Mouse (Mus musculus) cerebellum, adult 9-10 months (tissue): ENCODE measurements around the gene Gtpbp3.

Experiments used
- DNase-seq: peaks from one replicate; pipeline ENCODE4 v3.0.0; 2022

Gene Gtpbp3

DNA sequence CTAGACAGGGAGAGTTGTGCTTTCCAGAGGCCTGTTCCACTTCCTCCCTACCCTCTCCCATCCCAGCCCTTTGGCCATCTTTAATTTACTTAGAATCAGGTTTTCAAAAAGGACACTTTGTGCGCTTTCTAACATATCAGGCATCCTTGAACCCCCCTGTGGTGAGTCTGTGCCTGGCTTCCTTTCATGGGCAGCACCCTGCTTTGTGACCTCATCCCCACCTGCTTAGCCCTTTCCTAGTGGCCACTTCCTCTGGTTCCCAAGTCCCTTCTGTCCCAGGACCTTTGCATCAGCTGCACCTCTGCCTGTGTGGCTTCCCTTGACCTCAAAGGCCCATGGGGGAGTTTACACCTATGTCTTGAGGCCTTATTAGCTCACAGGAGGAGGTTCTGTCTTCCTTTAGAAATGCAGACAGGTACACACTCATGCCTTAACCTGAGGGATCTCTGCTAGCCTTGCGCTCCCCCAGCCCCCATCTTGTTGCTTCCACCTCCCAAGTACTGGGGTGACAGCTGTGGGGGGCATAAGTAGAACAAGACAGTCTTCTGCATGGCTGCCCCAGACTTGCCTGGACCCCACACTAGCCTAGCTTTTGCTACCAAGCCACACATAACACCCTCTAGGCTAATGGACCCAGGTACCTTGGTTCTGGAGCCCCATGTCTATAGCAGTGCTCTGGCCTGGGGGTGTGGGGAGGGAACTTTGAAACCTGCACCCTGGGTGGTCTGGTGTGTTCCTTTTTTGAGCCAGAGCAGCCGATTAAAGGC is 17.6 kb upstream of the Gtpbp3 start:
- DNase-seq = peak; percentile 68

DNA sequence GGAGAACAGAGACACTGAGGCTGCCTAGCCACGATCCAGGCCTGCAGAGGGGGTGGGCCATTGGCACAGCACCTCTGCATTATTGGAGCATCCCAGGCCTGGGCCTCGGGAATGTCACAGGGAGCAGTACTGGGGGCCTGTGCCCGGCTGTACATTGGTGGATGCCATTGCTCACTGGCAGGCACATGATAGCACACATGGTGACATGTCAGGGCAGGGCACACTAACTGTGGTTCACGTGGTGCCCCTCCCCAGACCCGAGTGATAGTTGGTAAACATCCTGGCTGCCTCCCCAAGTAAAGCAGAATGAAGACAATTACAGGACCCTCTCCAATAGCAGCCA is 17.0 kb upstream of the Gtpbp3 start:
- peak; percentile 55 for DNase-seq

DNA sequence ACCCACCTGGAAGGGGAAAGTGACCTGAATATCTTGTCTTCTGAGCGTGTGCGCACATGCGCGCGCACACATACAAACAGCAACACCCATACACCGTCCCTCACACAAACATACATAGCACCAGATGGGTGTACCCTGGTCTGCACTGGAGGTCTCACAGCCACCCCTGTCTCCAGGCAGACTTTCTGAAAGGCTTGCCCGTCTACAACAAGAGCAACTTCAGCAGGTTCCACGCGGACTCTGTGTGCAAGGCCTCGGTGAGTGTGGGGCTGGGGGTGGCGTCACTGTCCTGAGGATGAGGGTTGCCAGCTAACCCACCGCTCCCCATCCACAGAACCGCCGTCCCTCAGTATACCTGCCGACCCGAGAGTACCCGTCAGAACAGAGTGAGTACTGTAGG is 16.0 kb upstream of the Gtpbp3 start:
- no peak for DNase-seq

DNA sequence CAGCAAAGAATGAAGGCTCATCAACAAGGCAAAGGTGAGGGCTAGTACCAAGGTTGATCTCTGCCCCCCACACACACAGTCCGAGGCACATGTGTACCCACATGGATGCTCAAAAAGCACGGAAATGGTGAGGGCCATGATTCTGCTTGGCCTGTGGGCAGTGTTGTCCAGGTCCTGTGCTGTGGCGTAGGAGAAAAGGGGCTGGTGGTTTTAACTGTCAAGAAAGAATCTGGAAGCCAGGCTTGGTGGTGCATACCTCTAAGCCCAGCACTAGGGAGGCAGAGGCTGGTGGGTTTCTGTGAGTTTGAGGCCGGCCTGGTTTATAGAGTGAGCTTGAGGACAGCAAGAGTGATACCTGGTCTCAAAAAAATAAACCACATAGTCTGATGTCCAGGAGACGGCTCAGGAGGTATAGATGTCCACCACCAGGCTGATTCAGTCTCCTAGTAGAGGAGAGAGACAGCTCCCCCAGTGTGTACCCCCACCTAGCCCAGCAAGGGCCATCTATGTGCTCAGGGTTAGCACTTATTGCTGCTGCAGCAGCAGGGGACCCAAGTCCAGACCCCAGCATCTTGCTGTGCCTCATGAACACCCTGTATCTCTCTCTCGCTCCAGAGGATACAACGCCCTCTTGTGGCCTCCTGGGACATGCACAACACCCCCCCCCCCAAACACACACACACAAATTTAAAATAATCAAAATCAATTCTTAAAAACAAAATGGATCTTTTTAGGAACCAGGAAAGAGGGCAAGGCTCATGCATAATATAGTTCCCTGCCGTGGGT is 15.1 kb upstream of the Gtpbp3 start:
- no peak for DNase-seq

DNA sequence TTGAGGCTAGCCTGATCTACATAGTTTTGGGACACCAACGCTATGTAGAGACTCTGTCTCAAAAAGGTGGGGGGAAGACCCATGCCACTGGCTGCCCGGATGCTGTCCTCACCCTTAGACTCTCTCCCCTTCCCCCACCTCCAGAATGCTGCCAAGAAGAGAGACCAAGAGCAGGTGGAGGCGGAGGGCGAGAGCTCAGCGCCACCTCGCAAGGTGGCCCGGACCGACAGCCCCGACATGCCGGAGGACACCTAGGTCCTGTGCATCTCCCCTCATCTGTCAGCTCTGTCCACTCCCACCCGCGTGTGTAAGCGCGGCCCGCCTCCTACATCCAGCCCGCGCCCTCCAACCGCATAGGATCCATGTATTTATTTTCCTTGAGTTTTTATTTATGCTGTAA is 13.6 kb upstream of the Gtpbp3 start:
- DNase-seq = no peak

DNA sequence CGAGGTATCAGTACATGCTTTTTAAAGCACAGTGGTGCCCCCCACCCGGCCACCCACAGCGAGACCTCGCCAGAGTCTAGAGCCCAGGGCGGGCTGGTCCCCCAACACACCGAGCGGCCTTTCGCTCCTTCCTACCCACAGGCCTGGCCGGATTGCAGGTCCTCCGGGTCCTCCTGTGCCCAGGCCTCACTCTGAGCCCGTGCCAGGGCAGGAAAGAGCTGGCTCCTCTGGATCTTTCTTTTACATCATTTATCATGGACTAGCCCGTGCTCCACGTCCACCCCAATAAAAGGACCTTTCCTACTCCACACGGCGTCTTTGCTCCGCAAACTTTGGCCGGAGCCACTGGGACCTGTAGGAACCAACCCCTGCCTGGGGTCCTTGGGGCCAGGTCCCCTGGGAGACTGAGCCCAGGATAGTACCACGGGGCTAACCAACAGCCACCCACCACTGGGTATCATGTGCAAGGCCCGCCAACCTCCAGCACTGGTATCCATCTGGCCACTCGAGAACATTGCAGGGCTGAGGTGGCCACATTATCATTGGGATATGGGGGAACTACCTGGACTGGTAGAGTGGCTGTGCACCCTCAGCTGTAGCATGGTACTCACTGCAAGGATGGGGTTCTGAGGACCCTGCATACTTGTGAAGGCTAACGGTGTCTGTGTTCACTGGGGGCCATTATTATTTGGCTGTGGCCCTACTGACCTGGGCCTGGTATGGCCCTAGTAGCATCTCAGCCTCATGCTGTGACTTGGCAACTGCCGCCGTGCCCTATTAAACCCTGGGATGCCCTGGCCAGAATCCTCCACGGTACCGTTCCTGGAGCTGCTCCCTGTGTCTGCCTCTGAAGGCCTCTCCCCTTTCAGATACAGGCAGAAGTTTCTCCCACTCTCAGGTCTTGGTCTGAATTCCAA is 12.9 kb upstream of the Gtpbp3 start:
- DNase-seq = peak; percentile 82

DNA sequence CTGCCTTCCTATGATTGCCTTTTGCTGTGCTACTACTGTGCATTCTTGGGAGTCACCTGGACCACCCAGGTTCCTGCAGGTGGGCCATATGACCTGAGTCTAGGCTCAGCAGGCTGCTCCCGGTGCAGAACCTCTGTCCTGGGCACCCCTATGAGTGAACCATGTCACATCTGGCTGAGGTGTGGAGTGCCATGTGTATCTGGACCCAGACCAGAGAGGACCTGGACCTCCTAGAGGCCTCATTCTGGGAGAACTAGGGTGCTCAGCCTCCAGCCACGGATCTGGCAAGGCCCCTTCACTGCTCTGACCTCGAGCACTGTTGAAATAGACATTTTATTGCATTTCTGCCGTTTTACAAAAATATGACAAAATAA is 12.2 kb upstream of the Gtpbp3 start:
- DNase-seq = peak; percentile 67

DNA sequence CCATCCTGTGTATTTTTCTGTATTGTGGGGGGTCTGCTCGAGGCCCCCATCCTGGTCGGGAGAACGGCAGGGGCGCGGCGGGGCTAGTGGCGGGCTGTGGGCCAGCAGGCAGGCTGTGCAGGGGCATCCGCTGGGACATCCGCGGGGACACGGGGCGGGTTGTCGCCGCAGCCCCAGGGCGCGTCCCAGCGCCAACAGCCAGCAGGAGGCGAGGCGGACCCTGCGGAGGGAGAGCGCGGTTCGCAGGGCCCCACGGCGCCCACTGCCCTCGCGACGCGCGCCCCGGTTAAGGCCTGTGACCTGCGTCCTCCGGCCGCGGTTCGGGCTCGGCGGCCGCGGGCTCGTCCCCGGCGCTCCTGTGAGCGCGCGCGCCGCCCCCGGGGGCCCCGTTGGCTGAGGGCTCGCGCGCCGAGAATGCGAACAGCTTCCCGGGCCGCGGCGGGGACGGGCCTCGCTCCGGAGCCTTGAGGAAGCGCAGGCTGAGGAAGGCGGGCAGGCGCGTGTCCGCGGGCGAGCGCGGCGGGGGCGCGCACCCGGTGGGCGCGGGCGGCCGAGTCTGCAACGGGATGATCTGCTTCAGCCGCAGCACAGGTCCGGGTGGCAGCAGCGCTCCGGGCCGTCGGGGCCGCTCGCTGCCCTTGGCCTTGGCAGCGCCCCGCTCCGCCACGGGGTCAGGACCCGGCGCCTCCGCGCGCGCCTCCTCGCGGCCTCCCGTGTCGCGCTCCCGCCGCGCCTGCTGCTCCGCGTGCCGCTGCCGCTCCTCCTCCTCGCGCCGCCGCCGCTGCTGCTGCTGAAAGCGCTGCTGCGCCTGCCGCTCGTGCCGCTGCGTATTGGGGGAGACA is 11.6 kb upstream of the Gtpbp3 start:
- DNase-seq = peak; percentile 85

DNA sequence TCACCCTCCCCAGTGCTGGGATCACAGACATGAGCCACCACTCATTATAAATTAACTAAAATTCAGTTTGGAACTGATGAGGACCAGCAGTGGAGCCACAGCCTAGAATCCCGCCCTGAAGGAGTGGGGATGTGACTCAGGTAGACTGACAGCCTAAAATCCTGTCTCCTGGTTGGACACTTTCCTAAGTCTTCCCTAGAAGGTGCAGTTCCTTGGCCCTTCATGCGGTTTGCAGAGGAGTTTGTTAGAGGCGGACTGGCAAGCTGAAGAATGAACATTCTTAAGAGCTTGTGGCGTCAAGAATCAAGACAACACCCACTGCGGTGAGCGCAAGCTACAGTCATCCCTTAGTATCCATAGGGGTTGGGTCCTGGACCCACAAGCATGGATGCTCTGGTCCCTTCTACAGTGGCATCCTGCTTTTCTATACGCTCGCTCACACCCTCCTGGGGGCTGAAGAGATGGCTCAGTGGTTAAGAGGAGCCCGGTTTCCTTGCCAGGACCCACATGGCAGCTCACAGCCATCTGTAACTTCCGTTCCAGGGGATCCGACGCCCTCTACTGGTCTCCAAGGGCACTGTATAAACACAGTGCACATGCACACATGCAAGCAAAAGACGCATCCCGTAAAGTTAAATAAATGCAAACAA is 10.6 kb upstream of the Gtpbp3 start:
- peak; percentile 67 for DNase-seq

DNA sequence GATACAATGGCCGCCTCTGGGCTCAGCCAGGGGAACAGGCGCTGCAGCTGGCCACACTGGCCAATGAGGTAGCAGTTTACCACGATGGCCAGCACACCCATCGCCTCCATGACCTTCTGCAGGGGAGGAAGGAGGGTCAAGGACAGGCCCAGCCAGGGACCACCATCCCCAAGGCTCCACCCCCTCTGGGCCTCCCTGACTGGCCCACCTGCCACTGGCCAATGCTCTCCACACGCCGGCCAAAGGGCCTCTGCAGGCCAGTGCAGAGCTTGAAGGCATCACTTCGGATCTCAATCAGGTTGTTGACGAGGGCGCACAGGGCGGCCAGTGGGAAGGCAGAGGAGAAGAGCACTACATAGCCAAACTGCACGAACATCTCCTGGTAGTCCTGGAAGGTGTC is 9.0 kb upstream of the Gtpbp3 start:
- no peak for DNase-seq

DNA sequence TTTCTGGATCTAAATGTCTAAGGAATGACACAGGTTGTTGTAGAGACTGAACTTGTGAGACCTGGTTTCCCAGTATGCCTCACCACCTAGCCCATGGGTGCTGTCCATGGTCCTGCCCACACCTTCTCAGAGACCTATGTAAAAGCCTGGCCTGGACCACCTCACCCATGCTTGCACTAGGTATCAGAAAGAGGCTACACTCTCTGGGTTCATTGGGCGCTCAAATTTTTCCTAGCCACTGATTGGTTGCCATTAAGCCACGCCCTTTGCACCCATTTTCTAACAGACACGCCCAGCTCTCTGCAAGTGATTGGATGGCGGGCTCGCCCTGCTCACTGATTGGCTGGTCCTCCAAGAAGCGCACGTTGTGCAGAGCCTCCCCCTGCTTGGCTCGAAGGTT is 4.0 kb upstream of the Gtpbp3 start:
- DNase-seq = no peak

DNA sequence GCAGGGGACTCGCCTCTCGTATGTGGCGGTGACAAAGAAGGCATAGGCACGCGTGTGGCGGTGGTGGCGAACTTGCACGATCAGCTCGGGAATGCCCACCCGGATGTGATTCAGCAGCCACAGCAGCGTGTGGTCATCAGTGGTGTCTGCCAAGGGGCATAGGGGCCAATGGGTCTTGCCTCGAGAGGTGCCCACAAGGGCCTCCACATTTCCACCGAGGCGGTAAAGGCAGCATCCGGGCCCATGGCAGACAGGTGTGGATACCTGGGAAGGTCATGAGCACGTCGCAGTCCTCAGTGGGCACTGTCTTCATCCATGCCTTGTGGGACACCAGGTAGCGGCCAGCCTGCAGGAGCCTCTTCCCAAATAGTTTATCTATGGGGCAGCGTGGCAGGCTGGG is 3.2 kb upstream of the Gtpbp3 start:
- no peak for DNase-seq

DNA sequence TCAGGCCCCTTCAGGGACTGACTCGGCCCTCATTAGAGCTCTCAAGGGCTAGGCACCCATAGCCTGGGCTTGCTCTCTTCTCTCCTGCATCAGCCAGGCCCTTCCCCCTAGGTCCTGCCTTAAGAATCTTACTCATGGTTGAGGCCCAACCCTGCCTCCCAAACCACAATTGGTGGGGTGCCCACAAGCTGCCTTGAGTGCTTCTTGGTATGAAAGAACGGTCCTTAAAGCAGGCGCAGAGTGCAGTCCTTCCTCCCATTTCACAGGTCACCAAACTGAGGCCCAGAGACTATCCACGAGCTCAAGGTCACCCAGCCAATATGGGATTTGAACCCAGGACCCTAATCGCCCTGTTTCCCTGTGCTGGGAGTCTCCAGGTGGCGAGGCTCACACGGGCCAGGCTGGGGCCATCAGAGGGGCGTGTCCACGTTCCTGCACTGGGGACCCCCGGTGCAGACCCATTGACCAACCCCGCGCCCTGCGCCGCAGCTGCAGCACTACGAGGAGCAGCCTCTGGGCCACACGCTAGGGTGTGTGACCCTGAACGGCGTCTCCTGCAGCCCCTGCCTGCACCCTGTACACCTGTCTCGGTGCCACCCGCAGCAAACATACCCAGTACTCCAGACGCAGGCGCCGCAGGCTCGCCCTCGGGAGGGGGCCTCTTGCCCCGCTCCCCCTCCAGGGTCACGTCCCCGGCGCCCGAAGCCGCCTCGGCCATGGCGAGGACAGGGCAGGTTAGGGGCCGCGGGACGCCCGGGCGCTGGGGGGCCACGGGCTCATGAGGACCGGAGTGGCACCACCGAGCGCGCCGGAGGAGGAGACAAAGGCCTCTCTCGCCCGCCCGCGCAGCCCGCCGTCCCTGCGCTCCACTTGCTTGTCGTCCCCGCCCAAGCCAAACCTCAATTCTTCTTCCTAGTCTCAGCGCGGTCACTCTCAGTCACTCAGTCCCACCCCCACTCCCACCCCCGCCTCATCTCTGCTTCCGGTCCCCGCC is 2.5 kb upstream of the Gtpbp3 start, which contains the start of gene Ano8:
TSS of gene Ano8 (minus strand) at position 822 of the 994 bp plus-strand sequence.
- peak; percentile 86 for DNase-seq

DNA sequence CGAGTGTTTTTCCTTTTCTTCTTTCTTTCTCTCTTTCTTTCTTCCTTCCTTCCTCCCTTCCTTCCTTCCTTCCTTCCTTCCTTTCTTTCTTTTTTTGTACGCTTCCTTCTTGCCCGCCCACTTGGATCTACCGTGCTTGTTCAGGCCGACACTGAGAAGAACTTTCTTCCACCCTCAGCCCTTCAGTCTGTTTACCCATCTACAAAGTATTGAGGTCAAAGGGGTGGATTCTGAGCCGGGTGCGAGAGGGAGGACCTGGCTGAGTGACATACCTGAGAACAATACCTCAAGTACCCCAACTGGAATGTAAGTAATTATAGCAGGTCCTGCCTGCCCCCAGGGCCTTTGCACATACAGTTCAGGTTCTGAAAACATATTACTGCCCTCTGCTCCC is 1.8 kb upstream of the Gtpbp3 start:
- peak; percentile 57 for DNase-seq

DNA sequence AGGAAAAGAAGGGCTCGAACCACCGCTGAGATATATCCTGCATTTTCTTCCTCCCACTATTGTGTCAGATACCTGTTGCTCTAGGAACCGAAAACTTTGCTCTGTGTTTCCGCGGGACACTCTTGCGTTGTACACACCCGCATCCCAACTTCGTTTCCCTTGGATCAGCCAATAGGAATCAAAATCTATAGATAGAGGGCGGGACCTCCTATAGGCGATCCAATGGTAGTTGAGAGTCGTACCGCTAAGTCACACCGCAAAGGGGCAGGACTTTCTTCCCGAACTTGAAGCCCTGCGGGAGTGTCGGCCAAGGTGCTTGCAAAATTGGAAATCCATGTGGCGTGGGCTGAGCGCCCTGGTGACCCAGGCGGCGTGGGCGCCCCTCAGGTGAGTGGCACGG is 551 bp downstream of the Gtpbp3 start:
- peak; percentile 96 for DNase-seq

DNA sequence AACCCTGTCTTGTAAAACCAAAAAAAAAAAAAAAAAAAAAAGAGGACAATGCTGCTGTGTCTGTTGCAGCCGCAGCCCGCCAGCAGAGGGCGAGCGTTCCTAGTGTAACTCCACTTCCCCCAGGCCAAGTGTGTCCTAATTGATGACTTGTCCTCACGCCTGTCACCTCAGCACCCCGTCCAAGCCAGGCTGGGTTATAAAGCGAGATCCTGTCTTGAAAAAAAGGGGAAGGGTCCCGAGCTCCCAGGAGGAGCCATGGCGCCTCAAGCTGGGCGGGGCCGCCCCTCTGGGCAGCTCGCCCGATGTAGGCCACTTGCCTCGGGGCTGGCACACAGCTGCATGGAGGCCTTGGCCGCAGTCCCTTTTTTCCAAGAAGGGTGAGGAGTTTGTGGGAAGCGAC is 7.1 kb downstream of the Gtpbp3 start:
- DNase-seq = peak; percentile 91

DNA sequence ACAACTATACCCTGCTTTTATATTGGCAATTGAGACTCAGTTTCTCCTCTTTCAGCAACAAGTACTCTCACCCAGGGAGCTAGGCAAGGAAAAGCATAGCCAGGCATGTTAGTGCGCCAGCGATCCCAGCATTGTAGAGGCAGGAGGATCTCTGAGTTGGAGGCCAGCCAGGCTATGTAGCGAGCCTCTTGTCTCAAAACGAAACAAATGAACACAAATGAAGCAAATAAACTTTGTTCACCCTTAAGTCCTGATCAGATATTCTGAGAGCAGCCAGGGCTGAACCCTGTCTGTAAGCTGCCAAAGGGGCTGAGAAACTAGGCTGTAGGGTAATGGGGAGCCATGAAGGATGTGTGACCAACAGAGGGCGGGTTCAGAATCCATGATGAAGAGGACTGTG is 7.9 kb downstream of the Gtpbp3 start:
- DNase-seq = no peak

DNA sequence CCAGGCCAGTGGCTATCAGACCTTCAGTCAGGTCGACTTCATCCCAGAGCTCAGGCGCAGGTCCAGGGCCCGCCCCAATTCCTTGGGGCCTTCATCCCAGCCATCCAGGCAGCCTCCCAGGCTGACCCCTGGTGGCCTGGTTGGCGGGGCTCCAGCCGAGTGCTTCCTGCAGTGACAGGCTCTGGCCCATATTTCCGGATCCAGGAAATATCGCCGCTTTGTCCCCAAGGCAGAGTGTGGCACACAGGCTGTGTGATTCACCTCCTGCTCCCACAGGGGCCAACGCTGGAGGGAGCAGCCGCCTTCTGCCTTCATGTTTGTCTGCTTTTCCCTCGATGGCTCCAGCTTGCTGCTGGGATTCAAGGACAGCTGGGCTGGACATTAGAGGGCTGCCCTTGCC is 8.6 kb downstream of the Gtpbp3 start:
- peak; percentile 78 for DNase-seq

DNA sequence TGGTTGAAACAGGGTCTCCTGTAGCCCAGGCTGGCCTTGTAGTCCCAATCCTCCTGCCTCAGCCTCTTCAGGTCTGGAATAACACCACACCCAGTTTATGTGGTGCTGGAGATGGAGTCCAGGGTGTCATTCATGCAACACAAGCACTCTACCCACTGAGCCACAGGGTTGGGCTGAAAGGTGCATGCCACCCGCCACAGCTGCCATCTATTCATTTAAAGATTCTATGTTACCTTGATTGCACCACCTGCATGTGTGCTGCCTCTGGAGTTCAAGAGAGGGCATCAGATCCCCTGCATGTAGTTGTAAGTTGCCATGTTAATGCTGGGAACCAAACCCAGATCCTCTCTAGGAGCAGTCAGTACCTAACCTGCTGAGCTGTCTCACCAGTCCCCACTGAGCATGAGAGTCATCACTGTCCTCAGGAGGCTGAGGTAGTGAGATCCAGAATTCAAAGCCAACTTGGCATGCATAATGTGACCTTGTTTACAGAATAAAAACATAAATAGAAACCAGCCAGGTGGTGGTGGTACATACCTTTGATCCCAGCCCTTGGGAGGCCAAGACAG is 9.3 kb downstream of the Gtpbp3 start:
- peak; percentile 77 for DNase-seq

DNA sequence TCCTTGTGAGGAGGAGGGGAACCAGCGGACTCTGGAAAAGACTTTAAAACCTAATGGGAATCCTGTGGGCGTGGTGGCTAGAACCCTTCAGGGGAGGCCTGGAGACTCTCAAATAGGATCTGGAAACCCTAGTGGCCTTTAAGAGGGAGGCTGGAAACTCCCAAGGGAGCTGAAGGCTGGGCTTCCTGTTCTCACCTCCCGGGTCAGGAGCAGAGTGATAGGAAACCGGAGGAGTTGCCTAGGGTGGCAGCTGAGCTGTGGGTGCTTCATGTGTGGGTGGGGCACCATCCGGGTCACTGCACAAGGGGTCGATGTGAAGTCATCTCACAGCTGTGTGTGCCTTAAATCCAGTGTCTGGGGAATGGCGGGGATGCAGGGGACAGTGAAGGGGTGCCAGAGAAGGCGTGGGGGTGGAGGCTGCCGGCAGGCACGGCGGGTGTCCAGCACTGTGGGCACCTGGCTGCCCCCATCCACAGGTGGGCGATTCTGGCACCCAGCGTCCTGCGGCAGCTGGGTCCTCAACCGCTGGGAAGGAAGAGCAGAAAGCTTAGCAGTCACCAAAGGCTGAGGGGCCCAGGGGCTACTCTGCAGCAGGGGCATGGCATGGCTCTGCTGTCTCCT is 10.1 kb downstream of the Gtpbp3 start:
- DNase-seq = no peak
